Mouse (Mus musculus) limb, embryonic 13.5 days (tissue): ENCODE results near the gene Baiap3. TPM values are rescaled to one million over a fixed set of nuclear protein-coding genes. Genes with fewer than 3 reads are reported as not detected.
A peak's percentile ranks its signal among the peaks of the same experiment; 100 is the strongest.

Experiments
- ATAC-seq: fragments of 200-750 bp; cut with Nextera tagmentation; 2 replicates; pipeline ENCODE4 v1.8.0; 2017; ENCODE audit warnings: low read depth, moderate number of reproducible peaks, moderate TSS enrichment; ENCODE audit not compliant: low FRiP score
- H3K27ac ChIP-seq: fragments of 300-500 bp; sonication (generic); 2 replicates; pipeline ENCODE4 v1.5.1; 2015; ENCODE audit warnings: inconsistent platforms, mild to moderate bottlenecking, moderate library complexity
- H3K27me3 ChIP-seq: fragments of 300-500 bp; sonication (generic); 2 replicates; pipeline ENCODE4 v1.6.1; 2015; ENCODE audit warnings: mild to moderate bottlenecking, inconsistent platforms
- H3K36me3 ChIP-seq: fragments of 300-500 bp; sonication (generic); 2 replicates; pipeline ENCODE4 v1.6.1; 2015; ENCODE audit warnings: inconsistent platforms, mild to moderate bottlenecking, moderate library complexity
- H3K4me1 ChIP-seq: fragments of 300-500 bp; sonication (generic); 2 replicates; pipeline ENCODE4 v1.6.1; 2015; ENCODE audit warnings: inconsistent platforms
- H3K4me2 ChIP-seq: fragments of 300-500 bp; sonication (generic); replicated peaks from 2 replicates; pipeline ENCODE4 v1.6.1; 2015; ENCODE audit warnings: inconsistent platforms, mild to moderate bottlenecking, moderate library complexity
- H3K4me3 ChIP-seq: fragments of 300-500 bp; sonication (generic); 2 replicates; pipeline ENCODE4 v1.5.1; 2015; ENCODE audit warnings: moderate library complexity, mild to moderate bottlenecking, inconsistent platforms
- H3K9ac ChIP-seq: fragments of 300-500 bp; sonication (generic); 2 replicates; pipeline ENCODE4 v1.6.1; 2015; ENCODE audit warnings: mild to moderate bottlenecking, inconsistent platforms
- H3K9me3 ChIP-seq: fragments of 300-500 bp; sonication (generic); 2 replicates; pipeline ENCODE4 v1.6.1; 2016; ENCODE audit warnings: inconsistent platforms
- WGBS: fragments of 180-500 bp; shearing (Covaris S2); methylation state at CpG from one replicate; pipeline ENCODE4 v1.1.7; 2015; 5-methylcytosine and 5-hydroxymethylcytosine counted together
- polyA plus RNA-seq: library from polyadenylated mRNA; unstranded; fragments of >200 nt; fragmentation: Nextera tagmentation; extraction: Ambion mirVana; gene quantifications from 2 replicates; pipeline ENCODE4 v1.2.1, GENCODE M21; 2015

Gene Baiap3
- polyA plus RNA-seq, 1 experiment from 2014 or later: 1.7 TPM

DNA sequence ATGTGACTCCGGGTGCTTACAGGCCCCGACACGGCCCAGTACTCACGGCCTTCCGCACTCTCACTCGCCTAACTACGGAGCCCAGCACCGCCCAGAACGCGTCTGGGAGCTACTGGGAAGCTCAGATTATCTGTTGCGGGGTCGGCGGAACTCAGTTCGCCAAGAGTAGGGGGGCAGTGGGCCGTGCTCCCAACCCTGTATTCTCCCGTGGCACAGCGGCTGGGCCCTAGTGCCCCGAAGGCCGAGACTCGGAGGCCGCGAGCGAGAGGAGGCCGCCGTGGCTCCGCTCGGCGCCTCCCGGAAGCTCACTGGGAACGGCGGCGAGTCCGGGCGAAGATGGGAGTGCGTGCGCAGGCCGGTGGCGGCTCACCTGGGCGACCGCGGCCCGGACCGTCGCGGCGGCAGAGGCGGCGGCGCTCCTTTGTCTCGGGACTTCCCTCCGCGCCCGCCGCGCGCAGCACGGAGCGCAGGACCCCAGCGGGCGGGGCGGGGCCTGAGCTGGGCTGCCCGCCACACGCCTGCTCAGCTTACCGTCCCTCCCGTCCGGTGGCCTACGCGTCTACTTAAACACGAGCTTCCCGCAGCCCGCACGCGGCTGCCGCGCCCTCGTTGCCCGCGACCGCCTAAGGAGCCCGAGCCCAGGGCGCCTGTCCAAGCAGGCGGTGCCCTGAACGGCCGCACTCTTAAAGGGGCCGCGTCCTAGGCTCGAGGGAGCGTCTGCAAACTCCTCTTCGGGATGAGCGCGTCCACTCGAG, 17.0 kb upstream of the Baiap3 start:
- H3K27ac ChIP-seq: peak overlapping the region; percentile 94
- peaks cover 19% of the 10 kb centered on the region for H3K36me3 ChIP-seq
- H3K4me3 ChIP-seq: peak overlapping the region; percentile 99
- under 1% methylated on average over 78 of the region's 92 CpGs for WGBS
- peaks cover 34% of the 10 kb centered on the region for H3K4me1 ChIP-seq
- peak; percentile 91 for ATAC-seq
- H3K9ac ChIP-seq: peak overlapping the region; percentile 100
- H3K27me3 ChIP-seq: no peaks in the 10 kb centered on the region; the same call in 1 of the 2 replicates
- H3K9me3 ChIP-seq: no peaks in the 10 kb centered on the region
- peak overlapping the region; percentile 100 for H3K4me2 ChIP-seq

DNA sequence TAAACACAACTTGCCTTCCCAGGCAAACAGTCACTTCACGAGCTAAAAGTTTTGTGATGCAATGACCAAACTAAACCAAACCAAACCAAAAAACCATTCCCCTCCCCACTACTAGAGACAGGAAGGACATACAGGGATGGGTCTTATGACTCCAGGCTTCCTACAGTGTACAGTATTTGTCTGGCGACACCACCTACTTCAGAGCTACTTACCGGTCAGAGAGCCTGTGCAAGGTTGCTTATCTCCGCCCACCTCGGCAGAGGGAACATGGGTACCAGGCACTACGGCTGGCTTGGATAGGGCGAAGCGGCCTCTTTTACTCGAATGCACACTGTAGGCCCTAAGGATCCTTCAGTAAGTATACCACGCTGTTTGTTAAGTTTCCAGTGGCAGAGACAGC, 16.2 kb upstream of the Baiap3 start:
- Histone ChIP-seq H3K4me1 (peaks cover 34% of the 10 kb centered on the region), H3K27ac (peak overlapping the region; percentile 94), H3K27me3 (no peaks in the 10 kb centered on the region), H3K36me3 (peaks cover 27% of the 10 kb centered on the region), H3K9me3 (no peaks in the 10 kb centered on the region), H3K9ac (peak overlapping the region; percentile 100), H3K4me3 (peak overlapping the region; percentile 99), H3K4me2 (peak overlapping the region; percentile 100)
- ATAC-seq: no peak
- 0% methylated on average over 10 of the region's 10 CpGs for WGBS

DNA sequence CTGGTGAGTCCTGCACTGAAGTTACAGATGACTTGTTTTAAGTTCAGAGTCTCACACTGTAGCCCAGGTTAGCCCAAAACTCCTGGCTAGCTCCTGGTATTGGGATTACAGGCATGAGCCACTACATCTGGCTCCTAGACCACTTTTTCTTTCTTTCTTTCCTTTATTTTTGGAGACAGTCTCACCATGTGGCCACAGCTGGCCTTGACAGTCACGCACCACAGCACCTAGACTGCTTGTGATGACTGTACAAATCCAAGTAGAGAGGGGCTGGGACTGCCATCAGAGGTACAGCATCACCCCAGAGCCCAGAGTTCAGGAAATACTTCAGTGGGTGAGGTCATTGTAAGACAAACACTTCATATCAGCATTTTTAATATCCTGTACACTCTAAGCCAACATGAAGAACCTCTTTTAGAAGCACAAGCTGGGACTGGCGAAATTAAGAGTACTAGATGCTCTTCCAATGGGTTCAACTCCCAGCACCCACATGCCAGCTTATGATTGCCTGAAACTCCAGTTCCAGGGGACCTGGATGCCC, 14.7 kb upstream of the Baiap3 start:
- H3K27ac ChIP-seq: no peak overlapping the region
- ATAC-seq: no peak
- peak overlapping the region; percentile 100; the same call in 1 of the 2 replicates for H3K9ac ChIP-seq
- no peaks in the 10 kb centered on the region for H3K27me3 ChIP-seq
- H3K36me3 ChIP-seq: peaks cover 42% of the 10 kb centered on the region
- 83% methylated on average over 2 of the region's 2 CpGs for WGBS
- H3K4me1 ChIP-seq: peaks cover 34% of the 10 kb centered on the region
- H3K4me3 ChIP-seq: peak overlapping the region; percentile 99
- peak overlapping the region; percentile 100 for H3K4me2 ChIP-seq
- no peaks in the 10 kb centered on the region for H3K9me3 ChIP-seq

DNA sequence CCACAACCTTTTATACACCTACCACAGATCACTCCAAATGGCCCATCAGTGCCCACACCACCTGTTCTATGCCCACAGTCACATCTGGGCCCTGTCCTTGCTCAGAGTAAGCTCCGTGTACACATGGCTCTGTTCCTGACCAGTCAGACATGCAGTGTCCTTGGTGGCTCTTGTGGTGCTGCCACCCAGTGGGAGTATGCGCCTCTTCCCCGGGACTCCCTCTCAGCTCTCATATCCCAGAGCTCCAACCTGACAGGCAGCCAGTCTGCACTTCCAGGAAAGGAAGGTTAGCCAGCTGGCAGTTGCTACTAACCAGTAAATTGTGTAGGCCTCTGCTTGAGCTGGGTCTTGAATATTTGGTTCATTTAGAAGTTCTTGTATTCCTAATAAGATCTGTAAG, 8.3 kb upstream of the Baiap3 start:
- Histone ChIP-seq H3K4me3 (no peak overlapping the region), H3K4me1 (0 out of 2 replicates have a peak, but pooled peaks cover under 1% of the 10 kb centered on the region), H3K4me2 (no peak overlapping the region), H3K9me3 (no peaks in the 10 kb centered on the region), H3K27me3 (no peaks in the 10 kb centered on the region), H3K27ac (no peak overlapping the region), H3K36me3 (peaks cover 84% of the 10 kb centered on the region), H3K9ac (no peak overlapping the region)
- 77% methylated on average over 3 of the region's 3 CpGs for WGBS
- no peak; the same call in 1 of the 2 replicates for ATAC-seq

DNA sequence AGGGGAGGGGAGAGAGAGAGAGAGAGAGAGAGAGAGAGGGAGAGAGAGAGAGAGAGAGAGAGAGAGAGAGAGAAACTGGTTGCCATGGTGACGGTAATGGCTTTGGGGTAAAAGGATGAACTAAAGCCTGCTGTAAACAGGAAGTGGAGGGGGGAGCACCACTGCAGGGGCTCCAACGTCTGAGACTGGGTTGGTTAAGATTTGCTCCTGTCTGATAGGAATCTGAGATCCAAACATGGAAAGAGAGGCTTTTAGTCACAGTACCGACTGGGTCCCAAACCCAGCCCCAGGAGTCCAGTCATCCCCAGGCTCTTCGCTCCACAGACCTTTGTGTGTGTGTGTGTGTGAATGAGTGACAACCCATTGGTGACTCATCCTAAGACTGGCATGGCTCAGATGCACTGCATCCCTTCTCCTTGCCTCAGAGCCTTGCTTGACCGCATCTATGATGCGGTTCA, 1.7 kb upstream of the Baiap3 start:
- Histone ChIP-seq H3K36me3 (peaks cover 29% of the 10 kb centered on the region), H3K4me1 (peaks cover 22% of the 10 kb centered on the region), H3K4me3 (no peak overlapping the region), H3K27me3 (peaks cover 47% of the 10 kb centered on the region), H3K9ac (no peak overlapping the region), H3K4me2 (no peak overlapping the region), H3K9me3 (no peaks in the 10 kb centered on the region), H3K27ac (no peak overlapping the region)
- 51% methylated on average over 6 of the region's 6 CpGs for WGBS
- ATAC-seq: no peak

DNA sequence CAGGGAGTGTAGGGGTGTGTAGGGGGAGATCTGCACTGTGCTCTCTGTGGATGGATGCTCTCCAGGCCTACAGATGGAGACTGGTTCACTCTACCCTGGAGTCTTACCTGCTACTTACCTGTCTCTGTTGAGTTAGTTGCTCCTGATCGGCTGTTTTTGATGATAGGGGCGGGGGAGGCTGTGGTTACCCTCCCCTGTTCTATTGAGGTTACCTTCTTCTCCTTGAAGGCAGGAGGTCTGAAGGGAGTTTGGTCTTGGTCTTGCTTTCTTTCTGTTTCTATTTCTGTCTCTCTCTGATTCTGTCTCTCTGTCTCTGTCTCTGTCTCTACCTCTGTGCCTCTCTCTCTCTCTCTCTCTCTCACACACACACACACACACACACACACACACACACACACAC, 1.1 kb downstream of the Baiap3 start:
- H3K9me3 ChIP-seq: no peaks in the 10 kb centered on the region
- H3K4me3 ChIP-seq: peak overlapping the region; percentile 43; the same call in 1 of the 2 replicates
- ATAC-seq: no peak
- H3K4me1 ChIP-seq: peaks cover 22% of the 10 kb centered on the region
- H3K27me3 ChIP-seq: peaks cover 59% of the 10 kb centered on the region
- H3K9ac ChIP-seq: no peak overlapping the region
- H3K36me3 ChIP-seq: peaks cover 17% of the 10 kb centered on the region
- no peak overlapping the region for H3K27ac ChIP-seq
- 59% methylated on average over 2 of the region's 2 CpGs for WGBS
- no peak overlapping the region; the same call in 1 of the 2 replicates for H3K4me2 ChIP-seq

DNA sequence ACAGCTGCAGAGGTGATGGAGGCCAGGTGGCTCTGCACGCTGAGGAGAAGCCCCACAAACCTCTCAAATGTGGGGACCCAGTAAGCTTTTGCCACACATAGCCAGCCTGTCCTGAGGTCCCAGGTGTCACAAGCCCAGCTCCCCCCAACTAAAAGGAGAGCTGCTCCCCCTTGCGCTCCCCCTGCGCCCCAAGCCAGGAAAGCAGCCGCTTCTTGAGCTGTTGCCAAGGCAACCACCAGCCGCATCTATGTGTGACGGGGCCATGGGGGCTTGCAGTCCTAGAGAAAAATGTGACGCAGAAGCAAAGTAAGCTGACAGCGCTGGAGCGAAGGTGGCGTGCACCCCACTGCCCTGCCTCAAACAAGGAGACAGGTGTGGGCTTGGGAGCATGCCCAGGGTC, 2.4 kb downstream of the Baiap3 start:
- WGBS: 32% methylated on average over 10 of the region's 10 CpGs
- peaks cover 22% of the 10 kb centered on the region for H3K4me1 ChIP-seq
- H3K9me3 ChIP-seq: no peaks in the 10 kb centered on the region
- no peak for ATAC-seq
- H3K27me3 ChIP-seq: peaks cover 59% of the 10 kb centered on the region
- H3K9ac ChIP-seq: 0 out of 2 replicates have a peak overlapping the region, but pooled peaks have one; percentile 35
- H3K4me3 ChIP-seq: no peak overlapping the region
- no peak overlapping the region for H3K4me2 ChIP-seq
- peaks cover 4% of the 10 kb centered on the region for H3K36me3 ChIP-seq
- H3K27ac ChIP-seq: no peak overlapping the region

DNA sequence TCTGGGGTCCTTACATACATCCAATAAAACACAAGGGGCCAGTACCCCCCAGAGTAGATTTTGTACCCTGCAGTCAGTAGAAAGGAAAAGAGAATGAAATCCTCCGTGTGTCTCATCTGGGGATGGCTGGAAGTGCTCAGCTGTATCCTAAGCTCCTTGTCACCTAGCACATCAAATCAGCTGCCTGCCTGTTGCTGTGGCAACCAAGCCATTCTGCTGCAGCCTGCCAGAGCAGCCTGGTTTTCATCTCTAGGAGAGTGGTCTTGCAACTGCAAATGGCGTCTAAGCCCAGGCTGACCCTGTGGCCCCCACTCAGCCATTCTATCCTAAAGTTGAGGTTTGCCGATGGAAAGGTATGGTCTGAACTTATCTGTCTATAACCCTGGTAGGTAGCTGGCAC, 3.5 kb downstream of the Baiap3 start:
- H3K4me2 ChIP-seq: no peak overlapping the region
- H3K4me1 ChIP-seq: peaks cover 22% of the 10 kb centered on the region
- H3K4me3 ChIP-seq: no peak overlapping the region
- peaks cover 61% of the 10 kb centered on the region for H3K27me3 ChIP-seq
- H3K27ac ChIP-seq: no peak overlapping the region
- ATAC-seq: no peak
- H3K9ac ChIP-seq: no peak overlapping the region
- WGBS: 37% methylated on average over 3 of the region's 3 CpGs
- no peaks in the 10 kb centered on the region for H3K9me3 ChIP-seq
- no peaks in the 10 kb centered on the region for H3K36me3 ChIP-seq

DNA sequence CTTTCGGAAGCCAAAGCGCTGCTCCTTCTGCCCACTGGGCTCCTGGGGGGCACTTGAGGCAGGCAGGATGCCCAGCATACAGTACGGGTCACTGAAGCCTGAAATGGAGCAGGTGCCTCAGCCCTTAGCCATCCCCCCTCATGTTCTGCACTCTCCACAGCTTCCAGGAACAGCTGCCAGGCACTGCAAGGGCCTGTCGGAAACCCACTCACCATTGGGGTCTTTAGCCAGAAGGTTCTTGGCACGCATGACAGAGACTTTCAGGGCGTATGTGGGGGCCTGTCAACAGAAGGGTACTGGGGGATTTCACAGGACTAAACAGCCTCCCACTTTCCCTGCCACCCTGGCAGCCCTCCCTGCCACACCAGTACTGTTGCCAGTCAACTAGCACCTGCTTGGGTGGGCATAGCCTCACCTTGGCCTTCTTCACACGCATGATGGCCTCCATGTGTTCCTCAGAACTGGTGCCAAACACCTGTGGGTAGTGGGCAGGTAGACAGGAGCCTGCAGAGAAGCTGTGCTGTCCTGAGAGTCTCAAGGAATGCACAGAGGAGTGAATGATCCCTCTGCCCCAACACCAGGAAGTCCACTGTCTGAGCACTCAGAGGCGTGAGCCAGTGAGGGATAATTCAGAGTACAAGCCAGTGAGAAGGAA, 5.9 kb downstream of the Baiap3 start:
- Histone ChIP-seq H3K4me2 (no peak overlapping the region), H3K36me3 (peaks cover 5% of the 10 kb centered on the region; the same call in 1 of the 2 replicates), H3K4me3 (no peak overlapping the region), H3K4me1 (0 out of 2 replicates have a peak, but pooled peaks cover 8% of the 10 kb centered on the region), H3K27me3 (peaks cover 40% of the 10 kb centered on the region), H3K9me3 (no peaks in the 10 kb centered on the region), H3K9ac (no peak overlapping the region), H3K27ac (no peak overlapping the region)
- ATAC-seq: no peak
- WGBS: 84% methylated on average over 8 of the region's 8 CpGs

DNA sequence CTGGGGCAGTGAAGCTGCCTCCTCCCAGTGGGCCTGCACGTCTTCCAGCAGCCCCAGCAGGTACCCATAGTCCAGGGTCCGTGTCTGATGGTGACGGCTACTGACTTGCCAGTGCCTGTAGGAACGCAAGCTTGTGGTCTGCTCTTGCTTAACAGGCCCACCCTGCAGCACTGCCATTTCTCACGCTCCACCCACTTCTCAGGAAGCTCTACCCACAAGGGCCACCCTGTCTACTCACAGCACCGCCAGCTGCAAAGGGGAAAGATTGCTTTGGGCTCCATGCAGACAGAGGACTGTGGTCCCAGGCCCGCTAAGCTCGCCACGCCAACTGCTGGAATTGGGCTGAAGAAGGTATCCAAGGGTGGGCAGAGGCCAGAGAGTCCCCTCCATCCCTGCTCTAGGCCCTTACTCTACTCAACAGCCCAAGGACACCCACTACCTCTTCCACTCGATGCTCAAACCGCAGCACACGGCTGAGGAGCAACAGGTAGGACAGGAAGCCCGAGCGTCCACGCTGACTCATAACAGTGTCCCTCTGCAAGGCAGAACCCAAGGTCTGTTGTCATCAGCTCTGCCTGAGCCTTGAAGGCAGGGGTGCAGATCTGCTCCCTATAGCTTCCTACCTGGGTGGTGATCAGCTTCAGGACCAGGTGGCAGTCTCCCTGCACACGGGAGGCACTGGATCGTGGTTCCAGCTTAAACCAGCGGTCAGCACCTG, 8.0 kb downstream of the Baiap3 start:
- Histone ChIP-seq H3K36me3 (peaks cover 26% of the 10 kb centered on the region), H3K9ac (no peak overlapping the region; the same call in 1 of the 2 replicates), H3K9me3 (no peaks in the 10 kb centered on the region), H3K27ac (no peak overlapping the region), H3K4me1 (no peaks in the 10 kb centered on the region), H3K4me2 (no peak overlapping the region), H3K4me3 (no peak overlapping the region), H3K27me3 (peaks cover 19% of the 10 kb centered on the region)
- 81% methylated on average over 18 of the region's 18 CpGs for WGBS
- ATAC-seq: no peak

DNA sequence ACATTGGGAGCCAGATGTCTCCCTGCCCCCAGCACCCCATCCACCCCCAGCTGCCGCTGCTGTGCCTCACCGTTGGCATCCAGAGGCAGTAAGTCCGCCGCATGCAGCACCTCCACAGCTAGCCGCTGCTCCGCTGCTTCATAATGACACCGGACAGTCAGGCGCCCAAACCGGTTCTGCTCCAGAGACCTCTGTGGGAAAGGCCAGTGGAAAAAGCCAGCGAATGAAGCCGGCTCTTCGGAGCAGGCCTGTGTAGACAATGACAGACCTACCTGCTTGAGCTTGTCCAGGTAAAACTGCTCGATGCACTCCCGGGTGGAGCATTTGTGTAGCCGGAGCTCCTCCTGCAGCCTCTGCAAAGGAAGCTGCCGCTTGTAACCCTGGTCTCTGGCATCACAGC, 11.9 kb downstream of the Baiap3 start:
- WGBS: 78% methylated on average over 16 of the region's 16 CpGs
- ATAC-seq: no peak

More for the DNA sequence above, 11.9 kb downstream of the Baiap3 start:
- no peak overlapping the region for H3K4me2 ChIP-seq
- H3K4me3 ChIP-seq: no peak overlapping the region
- peaks cover 44% of the 10 kb centered on the region for H3K36me3 ChIP-seq
- no peaks in the 10 kb centered on the region for H3K9me3 ChIP-seq
- 0 out of 2 replicates have a peak, but pooled peaks cover 3% of the 10 kb centered on the region for H3K27me3 ChIP-seq
- peaks cover 14% of the 10 kb centered on the region for H3K4me1 ChIP-seq
- no peak overlapping the region for H3K9ac ChIP-seq
- no peak overlapping the region for H3K27ac ChIP-seq
